Mouse (Mus musculus): Measurements from ENCODE around the gene Myo5a.

DNA sequence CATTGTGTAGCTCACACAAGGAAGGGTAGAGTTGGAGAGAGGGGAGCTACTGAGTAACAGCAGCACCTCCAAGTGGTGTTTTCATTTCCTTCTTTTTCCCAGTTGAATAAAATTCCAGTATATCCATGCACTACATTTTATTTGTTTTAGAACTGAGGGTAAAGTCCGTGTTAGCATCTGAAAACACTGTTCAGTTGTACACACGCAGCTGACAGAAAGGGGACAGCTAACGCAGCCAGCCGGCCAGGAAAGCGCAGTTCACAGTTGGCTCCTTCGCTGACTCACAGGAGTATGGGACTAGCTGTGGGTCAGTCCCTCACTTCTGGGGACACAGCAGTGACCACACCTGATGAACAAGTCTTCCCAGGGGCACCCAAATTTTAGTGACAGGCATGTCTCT, 196.3 kb downstream of the Myo5a start:
- TF ChIP-seq CTCF (IDR thresholded peaks at IDR 0.05; ENCODE audit: borderline replicate concordance, insufficient read depth, low read depth, low read length) (no peak), POLR2A (IDR thresholded peaks at IDR 0.05; ENCODE audit: borderline replicate concordance, insufficient read depth, low read length) (no peak)

All from cerebellum, adult 2 months (tissue).